Mouse (Mus musculus): ENCODE results near the gene Abcb10.
A peak's percentile ranks its signal among the peaks of the same experiment; 100 is the strongest.
"Not testable (repeated sequence)": the region's sequence is repeated elsewhere in the genome, so short reads cannot be mapped to it uniquely, and the experiment has no call there.

Abcb10 gene

GRCm38 (mm10) chr8:123980239-123980638, 2.7 kb downstream of the Abcb10 start:
- no peak for DNase-seq (ENCODE audit: low spot score)

GRCm38 (mm10) chr8:123978926-123979325, 4.0 kb downstream of the Abcb10 start:
- no peak for DNase-seq (ENCODE audit: low spot score)

GRCm38 (mm10) chr8:123978166-123978838, 4.6 kb downstream of the Abcb10 start:
- no peak for DNase-seq (ENCODE audit: low spot score)

- DNase-seq (ENCODE audit: low spot score), result no peak
Observed at GRCm38 (mm10) chr8:123977499-123977898, 5.4 kb downstream of the Abcb10 start.

GRCm38 (mm10) chr8:123973495-123973894, 9.4 kb downstream of the Abcb10 start:
- DNase-seq (ENCODE audit: low spot score), result no peak

- DNase-seq (ENCODE audit: low spot score), result no peak
Observed at GRCm38 (mm10) chr8:123966896-123967295, 16.0 kb downstream of the Abcb10 start.

- no peak for DNase-seq (ENCODE audit: low spot score)
Observed at GRCm38 (mm10) chr8:123961371-123961770, 21.6 kb downstream of the Abcb10 start.

GRCm38 (mm10) chr8:123960556-123960955, 22.4 kb downstream of the Abcb10 start:
- DNase-seq (ENCODE audit: low spot score), result not testable (repeated sequence)

GRCm38 (mm10) chr8:123960056-123960455, 22.9 kb downstream of the Abcb10 start:
- no peak for DNase-seq (ENCODE audit: low spot score)

GRCm38 (mm10) chr8:123959473-123959872, 23.4 kb downstream of the Abcb10 start:
- DNase-seq (ENCODE audit: low spot score), result no peak

GRCm38 (mm10) chr8:123958130-123958529, 24.8 kb downstream of the Abcb10 start:
- DNase-seq (ENCODE audit: low spot score), result no peak

- no peak for DNase-seq (ENCODE audit: low spot score)
Observed at GRCm38 (mm10) chr8:123954246-123954645, 28.7 kb downstream of the Abcb10 start.

GRCm38 (mm10) chr8:123953686-123954085, 29.2 kb downstream of the Abcb10 start:
- no peak for DNase-seq (ENCODE audit: low spot score)

GRCm38 (mm10) chr8:123950077-123950802, 32.7 kb downstream of the Abcb10 start:
- peak; percentile 27 for DNase-seq (ENCODE audit: low spot score)

GRCm38 (mm10) chr8:123949686-123949986, 33.3 kb downstream of the Abcb10 start:
- no peak for DNase-seq (ENCODE audit: low spot score)

- DNase-seq (ENCODE audit: low spot score), result peak; percentile 98
Observed at GRCm38 (mm10) chr8:123948942-123949685, 33.8 kb downstream of the Abcb10 start, which contains the start of gene Nup133. Gene Nup133 (minus strand): TSS chr8:123949265.

- DNase-seq (ENCODE audit: low spot score), result no peak
Observed at GRCm38 (mm10) chr8:123929026-123929425, 53.9 kb downstream of the Abcb10 start.

- DNase-seq (ENCODE audit: low spot score), result no peak
Observed at GRCm38 (mm10) chr8:123925671-123926070, 57.3 kb downstream of the Abcb10 start.

GRCm38 (mm10) chr8:123924719-123925118, 58.2 kb downstream of the Abcb10 start:
- DNase-seq (ENCODE audit: low spot score), result peak; percentile 80

- no peak for DNase-seq (ENCODE audit: low spot score)
Observed at GRCm38 (mm10) chr8:123914635-123915034, 68.3 kb downstream of the Abcb10 start.

- peak; percentile 33 for DNase-seq (ENCODE audit: low spot score)
Observed at GRCm38 (mm10) chr8:123912265-123912664, 70.7 kb downstream of the Abcb10 start.

GRCm38 (mm10) chr8:123907604-123908003, 75.3 kb downstream of the Abcb10 start:
- DNase-seq (ENCODE audit: low spot score), result no peak

- DNase-seq (ENCODE audit: low spot score), result no peak
Observed at GRCm38 (mm10) chr8:123902653-123903052, 80.3 kb downstream of the Abcb10 start.
